Mouse (Mus musculus): ENCODE data around the gene Fermt3. TPM values are rescaled to one million over a fixed set of nuclear protein-coding genes. Genes with fewer than 3 reads are reported as not detected.

Gene Fermt3
- polyA plus RNA-seq, 1 experiment from 2014 or later: 106 TPM

DNA sequence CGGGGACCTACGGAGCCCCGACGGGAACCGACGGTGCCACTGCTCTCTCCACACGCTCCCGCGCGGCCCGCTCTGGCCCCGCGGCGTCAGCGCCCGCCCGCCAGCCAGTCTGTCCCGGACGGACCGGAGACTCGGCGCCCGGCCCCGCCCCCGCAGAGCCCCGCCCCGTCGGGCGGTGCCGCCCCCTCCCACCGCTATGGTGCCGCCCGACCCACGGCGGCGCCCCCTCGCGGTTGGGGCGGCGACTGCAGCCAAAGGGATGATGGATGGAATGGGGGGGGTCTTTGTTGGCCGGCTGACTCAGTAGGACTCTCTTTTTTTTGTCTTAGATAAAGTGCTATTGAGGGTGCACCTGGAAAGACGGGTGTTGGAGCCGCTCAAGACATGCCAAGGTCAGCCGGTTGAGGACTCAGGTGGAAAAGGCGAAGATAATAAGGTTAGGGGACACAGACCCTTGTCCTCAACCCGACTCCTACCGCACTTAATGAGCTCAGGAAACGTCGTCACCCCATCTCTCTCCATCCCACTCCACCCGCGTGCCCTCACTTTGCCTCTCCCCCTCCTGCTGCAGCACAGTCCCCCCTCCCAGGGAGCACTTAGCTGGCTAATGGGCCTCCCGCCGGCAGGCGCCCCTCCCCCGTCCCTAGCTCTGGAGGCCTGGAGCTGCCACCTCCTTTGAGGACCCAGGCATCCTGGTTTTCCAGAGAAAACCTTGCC, 49.4 kb downstream of the Fermt3 start:
- peaks cover 73% of the 10 kb centered on the region for H3K4me1 ChIP-seq (replicated peaks)
- peak overlapping the region; percentile 71 for H3K4me3 ChIP-seq (replicated peaks)
- H3K27ac ChIP-seq: peak overlapping the region; percentile 57; the same call in 1 of the 2 replicates
- peak overlapping the region; percentile 80 for H3K9ac ChIP-seq
- ATAC-seq (ENCODE audit: low read depth) (peak; percentile 73), DNase-seq (peak; percentile 67)
- H3K36me3 ChIP-seq: peaks cover 13% of the 10 kb centered on the region; the same call in 1 of the 2 replicates
- under 1% methylated on average over 55 of the region's 55 CpGs for WGBS (ENCODE audit: insufficient replicate concordance)
- peak overlapping the region; percentile 95 for H3K4me2 ChIP-seq
- H3K27me3 ChIP-seq: peaks cover 7% of the 10 kb centered on the region; the same call in 1 of the 2 replicates
- H3K9me3 ChIP-seq (replicated peaks): no peaks in the 10 kb centered on the region

DNA sequence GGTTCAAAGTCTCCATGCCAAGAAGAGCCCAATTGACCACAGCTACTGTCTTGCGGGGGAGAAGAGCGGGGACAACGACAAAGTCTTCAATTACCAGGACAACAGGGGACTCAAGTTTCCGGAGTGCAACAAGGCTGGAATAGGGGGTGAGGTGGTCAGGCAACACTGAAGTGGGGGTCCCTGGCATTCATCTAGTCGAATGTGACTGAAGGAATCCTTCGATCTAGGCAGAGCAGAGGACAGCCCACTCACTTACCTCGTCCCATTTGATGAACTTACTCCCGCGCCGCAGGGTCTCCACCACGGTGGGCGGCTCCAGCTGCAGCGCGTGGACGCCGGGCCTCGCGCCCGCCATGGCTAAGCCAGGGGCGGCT, 50.0 kb downstream of the Fermt3 start:
- 2% methylated on average over 20 of the region's 20 CpGs for WGBS (ENCODE audit: insufficient replicate concordance)
- H3K9ac ChIP-seq: peak overlapping the region; percentile 80
- no peak for DNase-seq
- peaks cover 7% of the 10 kb centered on the region; the same call in 1 of the 2 replicates for H3K27me3 ChIP-seq
- no peak for ATAC-seq (ENCODE audit: low read depth)
- H3K4me1 ChIP-seq (replicated peaks): peaks cover 69% of the 10 kb centered on the region
- H3K4me2 ChIP-seq: peak overlapping the region; percentile 95
- no peaks in the 10 kb centered on the region for H3K9me3 ChIP-seq (replicated peaks)
- H3K27ac ChIP-seq: no peak overlapping the region
- H3K4me3 ChIP-seq (replicated peaks): peak overlapping the region; percentile 71
- H3K36me3 ChIP-seq: peaks cover 18% of the 10 kb centered on the region; the same call in 1 of the 2 replicates

DNA sequence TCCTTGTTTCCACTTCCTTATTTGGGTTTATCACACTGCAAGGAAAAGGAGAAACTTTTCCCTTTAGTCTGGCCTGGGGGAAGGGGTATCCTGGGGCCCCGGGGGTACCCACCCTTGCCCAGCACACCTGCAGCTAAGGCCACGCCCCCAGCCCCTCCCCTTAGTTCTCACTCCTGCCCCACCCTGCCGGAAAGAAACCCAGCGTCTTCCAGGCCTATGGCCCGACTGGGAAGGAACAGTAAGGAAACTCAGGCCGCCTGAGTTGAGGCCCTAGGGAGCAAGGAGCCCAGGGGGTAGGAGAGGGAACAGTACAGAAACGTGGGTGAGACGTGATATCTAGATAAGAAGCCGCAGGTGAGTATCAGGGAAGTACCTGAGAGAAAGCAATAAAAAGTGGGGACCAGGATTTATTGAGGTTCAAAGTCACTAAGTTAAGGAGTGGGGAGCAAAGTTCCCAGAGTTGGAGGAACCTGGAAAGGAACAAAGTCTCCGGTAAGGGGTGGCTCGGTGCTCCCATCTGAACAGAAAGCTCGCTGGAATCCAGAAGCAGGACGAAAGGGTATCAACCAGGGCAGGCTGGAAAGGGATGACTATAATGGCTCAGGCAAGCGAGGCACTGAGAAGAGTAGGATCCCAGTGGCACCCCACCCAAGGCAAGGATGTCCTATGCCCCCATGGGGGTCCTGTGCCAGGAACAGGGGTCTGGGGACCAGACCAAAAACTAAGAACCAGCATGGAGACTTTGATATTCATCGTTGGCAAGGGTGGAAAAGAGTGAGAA, 50.6 kb downstream of the Fermt3 start:
- peaks cover 7% of the 10 kb centered on the region; the same call in 1 of the 2 replicates for H3K27me3 ChIP-seq
- H3K4me2 ChIP-seq: peak overlapping the region; percentile 95
- DNase-seq (no peak), ATAC-seq (ENCODE audit: low read depth) (no peak)
- H3K36me3 ChIP-seq: peaks cover 21% of the 10 kb centered on the region; the same call in 1 of the 2 replicates
- peaks cover 63% of the 10 kb centered on the region for H3K4me1 ChIP-seq (replicated peaks)
- H3K4me3 ChIP-seq (replicated peaks): peak overlapping the region; percentile 71
- 11% methylated on average over 15 of the region's 15 CpGs for WGBS (ENCODE audit: insufficient replicate concordance)
- no peaks in the 10 kb centered on the region for H3K9me3 ChIP-seq (replicated peaks)
- peak overlapping the region; percentile 80 for H3K9ac ChIP-seq
- H3K27ac ChIP-seq: no peak overlapping the region

DNA sequence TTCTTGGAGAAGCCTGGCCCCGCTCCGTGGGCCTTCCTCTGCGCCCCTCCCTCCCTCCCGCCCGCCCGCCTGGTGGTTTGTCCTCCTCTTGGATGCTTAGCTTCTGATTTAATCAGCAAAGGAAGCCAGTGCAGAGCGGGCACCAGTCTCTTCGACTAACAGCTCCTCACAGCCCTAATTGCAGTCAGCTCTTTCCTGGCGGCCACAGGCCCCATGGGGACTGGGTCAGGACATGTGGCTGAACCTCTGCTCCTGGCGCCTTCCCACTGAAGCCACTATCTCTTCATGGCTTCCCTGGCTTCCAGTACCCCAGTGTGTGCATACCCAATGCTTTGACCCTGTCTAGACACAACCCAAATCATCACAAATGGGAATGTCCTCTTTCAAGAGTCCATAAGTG, 62.8 kb downstream of the Fermt3 start:
- H3K4me1 ChIP-seq (replicated peaks): peaks cover 20% of the 10 kb centered on the region
- no peak overlapping the region for H3K9ac ChIP-seq
- WGBS (ENCODE audit: insufficient replicate concordance): 82% methylated on average over 10 of the region's 10 CpGs
- H3K4me3 ChIP-seq (replicated peaks): no peak overlapping the region
- H3K9me3 ChIP-seq (replicated peaks): no peaks in the 10 kb centered on the region
- no peak for ATAC-seq (ENCODE audit: low read depth)
- peaks cover 45% of the 10 kb centered on the region for H3K36me3 ChIP-seq
- H3K27ac ChIP-seq: no peak overlapping the region
- H3K4me2 ChIP-seq: no peak overlapping the region
- H3K27me3 ChIP-seq: no peaks in the 10 kb centered on the region
- DNase-seq: no peak

DNA sequence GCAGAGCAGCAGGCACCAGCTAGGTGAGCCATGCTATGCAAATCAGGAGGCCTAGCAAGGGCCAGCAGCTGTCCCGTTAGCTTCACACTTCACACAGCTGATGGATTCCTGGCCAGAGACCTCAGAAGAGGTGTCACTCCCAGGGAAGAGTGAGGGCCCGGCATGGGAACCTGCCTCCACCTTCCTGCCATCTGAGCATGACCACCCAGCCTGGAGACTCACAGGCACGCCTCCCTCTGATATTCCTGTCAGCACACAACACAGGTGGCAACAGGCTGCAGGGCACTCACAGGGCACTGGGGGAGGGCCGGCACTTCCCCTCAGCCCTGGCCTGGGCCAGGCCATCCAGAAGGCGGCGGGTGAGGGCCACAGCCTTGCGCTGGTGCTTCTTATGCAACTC, 63.8 kb downstream of the Fermt3 start:
- 79% methylated on average over 7 of the region's 7 CpGs for WGBS (ENCODE audit: insufficient replicate concordance)
- H3K27ac ChIP-seq: no peak overlapping the region
- ATAC-seq (ENCODE audit: low read depth) (no peak), DNase-seq (no peak)
- peaks cover 39% of the 10 kb centered on the region for H3K36me3 ChIP-seq
- H3K4me2 ChIP-seq: no peak overlapping the region
- H3K9me3 ChIP-seq (replicated peaks): no peaks in the 10 kb centered on the region
- no peak overlapping the region for H3K4me3 ChIP-seq (replicated peaks)
- peaks cover 25% of the 10 kb centered on the region for H3K4me1 ChIP-seq (replicated peaks)
- H3K9ac ChIP-seq: no peak overlapping the region
- no peaks in the 10 kb centered on the region for H3K27me3 ChIP-seq

DNA sequence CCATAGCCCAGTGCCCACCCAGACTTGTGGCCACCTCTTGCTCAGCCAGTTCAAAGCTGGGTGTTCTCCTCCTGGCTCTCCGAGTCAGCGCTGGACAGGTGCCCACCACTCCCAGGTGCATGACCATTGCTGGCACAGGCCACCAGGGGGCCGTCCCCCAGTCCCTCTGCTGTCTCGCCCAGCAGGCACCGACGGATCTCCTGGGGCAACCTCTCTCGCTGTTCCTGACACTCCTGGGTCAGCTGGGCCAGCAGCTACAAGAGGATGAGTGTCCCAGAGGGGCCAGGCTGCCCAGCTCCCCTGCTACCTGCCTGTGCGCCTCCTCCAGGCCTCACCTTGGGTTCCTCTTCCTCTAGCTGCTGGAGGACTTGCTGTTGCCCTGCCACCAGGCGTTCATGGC, 65.2 kb downstream of the Fermt3 start:
- ATAC-seq (ENCODE audit: low read depth): no peak
- no peak overlapping the region for H3K9ac ChIP-seq
- H3K27me3 ChIP-seq: no peaks in the 10 kb centered on the region
- peaks cover 39% of the 10 kb centered on the region for H3K4me1 ChIP-seq (replicated peaks)
- no peak overlapping the region for H3K27ac ChIP-seq
- peaks cover 29% of the 10 kb centered on the region for H3K36me3 ChIP-seq
- WGBS (ENCODE audit: insufficient replicate concordance): 75% methylated on average over 9 of the region's 9 CpGs
- H3K4me2 ChIP-seq: no peak overlapping the region
- no peak for DNase-seq
- no peak overlapping the region for H3K4me3 ChIP-seq (replicated peaks)
- H3K9me3 ChIP-seq (replicated peaks): no peaks in the 10 kb centered on the region

DNA sequence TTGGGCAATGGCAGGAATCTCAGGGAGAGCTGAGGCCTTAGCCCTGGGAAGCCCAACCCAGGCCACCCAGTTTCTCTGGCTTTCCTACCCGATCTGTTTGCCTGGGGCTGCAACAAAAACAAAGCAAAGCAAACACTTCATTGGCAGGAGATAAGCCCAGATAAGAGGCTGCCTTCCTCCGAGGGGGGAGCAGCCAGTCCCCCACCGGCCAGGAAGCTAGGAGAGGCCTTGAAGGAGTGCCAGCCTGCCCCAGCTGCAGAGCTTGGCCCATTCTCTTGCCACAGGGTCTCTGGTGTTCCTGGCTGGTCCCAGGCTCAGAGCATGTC, 66.6 kb downstream of the Fermt3 start:
- Histone ChIP-seq H3K27ac (peak overlapping the region; percentile 93), H3K9ac (peak overlapping the region; percentile 82), H3K4me3 (replicated peaks) (peak overlapping the region; percentile 74), H3K36me3 (peaks cover 17% of the 10 kb centered on the region), H3K27me3 (no peaks in the 10 kb centered on the region), H3K9me3 (replicated peaks) (no peaks in the 10 kb centered on the region), H3K4me2 (peak overlapping the region; percentile 92), H3K4me1 (replicated peaks) (peaks cover 51% of the 10 kb centered on the region)
- DNase-seq: no peak
- WGBS (ENCODE audit: insufficient replicate concordance): 0% methylated on average over 3 of the region's 3 CpGs
- ATAC-seq (ENCODE audit: low read depth): 0 out of 2 replicates have a peak, but pooled peaks have one; percentile 3

DNA sequence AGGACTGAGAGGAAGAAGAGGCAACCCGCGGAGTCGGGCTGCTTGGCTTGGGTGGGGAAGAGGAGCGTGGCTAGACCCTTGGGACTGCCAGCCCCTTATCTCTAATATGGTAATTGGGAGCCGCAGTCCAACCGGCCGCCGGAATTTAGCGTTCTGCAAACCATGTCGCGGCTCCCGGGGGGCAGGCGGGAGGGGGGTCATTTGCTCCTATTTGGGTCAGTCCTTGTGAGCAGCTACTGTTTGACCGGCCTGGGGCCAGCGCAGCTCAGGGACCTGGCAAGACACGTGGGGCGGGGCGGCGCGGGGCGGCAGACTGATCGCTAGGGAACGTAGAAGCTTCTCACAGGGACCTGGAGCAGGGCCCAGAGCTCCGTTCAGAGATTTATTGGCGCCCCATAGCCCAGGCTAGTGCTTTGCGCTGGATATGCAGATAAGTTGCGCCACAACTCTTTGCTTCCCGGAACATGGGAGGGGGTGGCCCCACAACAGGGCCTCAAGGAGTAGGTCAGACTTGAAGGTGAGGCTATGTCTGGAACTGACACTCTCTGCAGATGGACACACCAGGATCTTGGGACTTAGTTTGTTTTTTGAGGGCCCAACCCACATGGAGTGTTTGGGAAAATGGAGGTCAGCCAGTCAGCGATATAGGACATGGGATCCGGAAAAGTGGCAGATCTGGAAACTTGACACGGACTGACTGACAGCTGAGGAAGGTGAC, 67.1 kb downstream of the Fermt3 start:
- peak overlapping the region; percentile 92 for H3K4me2 ChIP-seq
- H3K4me1 ChIP-seq (replicated peaks): peaks cover 51% of the 10 kb centered on the region
- 3% methylated on average over 31 of the region's 31 CpGs for WGBS (ENCODE audit: insufficient replicate concordance)
- H3K27me3 ChIP-seq: no peaks in the 10 kb centered on the region
- ATAC-seq (ENCODE audit: low read depth): peak; percentile 45
- H3K4me3 ChIP-seq (replicated peaks): peak overlapping the region; percentile 74
- DNase-seq: peak; percentile 54
- H3K9me3 ChIP-seq (replicated peaks): no peaks in the 10 kb centered on the region
- H3K9ac ChIP-seq: peak overlapping the region; percentile 82
- H3K27ac ChIP-seq: peak overlapping the region; percentile 93
- H3K36me3 ChIP-seq: peaks cover 14% of the 10 kb centered on the region

DNA sequence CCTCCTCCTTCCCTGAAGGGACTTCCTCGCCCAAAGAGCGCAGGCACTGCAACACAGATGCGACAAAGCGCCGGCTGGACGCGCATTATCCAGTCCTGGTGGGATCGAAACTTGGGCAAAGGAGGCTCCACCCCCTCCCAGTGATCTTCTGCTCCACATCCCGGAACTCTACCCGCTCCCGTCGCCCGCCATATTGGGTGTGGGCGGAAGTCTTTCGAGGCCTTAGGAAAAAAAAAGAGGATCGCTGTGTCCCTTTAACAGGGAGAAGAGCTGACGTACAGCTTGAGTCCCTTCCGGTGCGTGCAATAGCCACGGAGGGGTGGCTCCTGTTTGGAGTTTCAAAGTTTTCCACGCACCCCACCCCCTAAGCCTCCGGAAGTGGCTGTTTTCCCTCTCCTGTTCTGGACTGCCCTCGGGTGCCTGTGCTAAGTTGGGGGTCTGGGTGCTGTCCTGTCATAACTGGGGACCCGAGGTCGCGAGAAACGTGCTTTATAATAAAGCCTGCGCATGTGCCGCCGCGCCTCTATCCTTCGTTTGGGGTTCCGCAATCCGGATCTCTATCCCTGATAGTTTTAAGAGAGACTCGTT, 67.8 kb downstream of the Fermt3 start:
- no peaks in the 10 kb centered on the region for H3K27me3 ChIP-seq
- H3K4me2 ChIP-seq: peak overlapping the region; percentile 92
- peak overlapping the region; percentile 82 for H3K9ac ChIP-seq
- peaks cover 14% of the 10 kb centered on the region for H3K36me3 ChIP-seq
- H3K4me3 ChIP-seq (replicated peaks): peak overlapping the region; percentile 74
- peak overlapping the region; percentile 93 for H3K27ac ChIP-seq
- WGBS (ENCODE audit: insufficient replicate concordance): under 1% methylated on average over 35 of the region's 35 CpGs
- no peaks in the 10 kb centered on the region for H3K9me3 ChIP-seq (replicated peaks)
- DNase-seq (peak; percentile 84), ATAC-seq (ENCODE audit: low read depth) (peak; percentile 74)
- peaks cover 51% of the 10 kb centered on the region for H3K4me1 ChIP-seq (replicated peaks)

DNA sequence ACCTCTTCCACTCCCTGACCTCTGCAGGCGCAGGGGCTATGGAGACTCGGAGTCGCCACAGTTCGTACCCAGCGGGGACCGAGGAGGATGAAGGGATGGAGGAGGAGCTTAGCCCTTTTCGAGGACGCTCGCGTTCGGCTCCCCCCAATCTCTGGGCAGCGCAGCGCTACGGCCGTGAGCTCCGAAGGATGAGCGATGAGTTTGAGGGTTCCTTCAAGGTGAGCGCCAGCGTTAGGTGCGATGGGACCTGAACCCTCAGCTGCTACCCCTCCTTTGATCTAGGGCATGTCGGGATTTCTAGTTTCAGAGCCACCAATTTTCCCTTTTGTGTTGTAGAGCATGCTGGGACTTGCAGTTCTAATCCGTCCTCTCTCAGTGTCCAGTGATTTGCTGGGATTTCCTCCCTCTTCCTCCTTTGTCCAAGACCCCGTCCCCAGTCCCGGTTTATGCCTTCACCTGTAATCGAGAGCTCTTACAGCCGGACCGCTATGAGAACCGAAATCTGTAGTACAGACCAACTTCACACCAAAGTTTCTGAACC, 68.6 kb downstream of the Fermt3 start:
- H3K4me2 ChIP-seq: peak overlapping the region; percentile 92
- H3K9ac ChIP-seq: peak overlapping the region; percentile 82
- H3K36me3 ChIP-seq: peaks cover 14% of the 10 kb centered on the region
- under 1% methylated on average over 28 of the region's 28 CpGs for WGBS (ENCODE audit: insufficient replicate concordance)
- H3K27me3 ChIP-seq: no peaks in the 10 kb centered on the region
- H3K4me1 ChIP-seq (replicated peaks): peaks cover 51% of the 10 kb centered on the region
- H3K4me3 ChIP-seq (replicated peaks): peak overlapping the region; percentile 74
- DNase-seq (peak; percentile 43), ATAC-seq (ENCODE audit: low read depth) (peak; percentile 39)
- H3K27ac ChIP-seq: peak overlapping the region; percentile 93
- H3K9me3 ChIP-seq (replicated peaks): no peaks in the 10 kb centered on the region
